Mouse (Mus musculus) neural tube, embryonic 12.5 days (tissue): ENCODE data around the gene Tfap2d. TPM values are rescaled to one million over a fixed set of nuclear protein-coding genes. Genes with fewer than 3 reads are reported as not detected.
A peak's percentile ranks its signal among the peaks of the same experiment; 100 is the strongest.

Experiments
- ATAC-seq: fragments of 200-750 bp; cut with Nextera tagmentation; 2 replicates; pipeline ENCODE4 v1.8.0; 2017; ENCODE audit warnings: low read depth, mild to moderate bottlenecking, moderate TSS enrichment, moderate library complexity; ENCODE audit not compliant: low FRiP score
- H3K27ac ChIP-seq: fragments of 300-500 bp; sonication (generic); 2 replicates; pipeline ENCODE4 v1.5.1; 2016
- H3K27me3 ChIP-seq: fragments of 300-500 bp; sonication (generic); replicated peaks from 2 replicates; pipeline ENCODE4 v1.6.1; 2016; ENCODE audit warnings: mild to moderate bottlenecking
- H3K36me3 ChIP-seq: fragments of 300-500 bp; sonication (generic); 2 replicates; pipeline ENCODE4 v1.6.1; 2016; ENCODE audit warnings: mild to moderate bottlenecking
- H3K4me1 ChIP-seq: fragments of 300-500 bp; sonication (generic); 2 replicates; pipeline ENCODE4 v1.6.1; 2016
- H3K4me2 ChIP-seq: fragments of 300-500 bp; sonication (generic); replicated peaks from 2 replicates; pipeline ENCODE4 v1.6.1; 2016; ENCODE audit warnings: mild to moderate bottlenecking
- H3K4me3 ChIP-seq: fragments of 300-500 bp; sonication (generic); 2 replicates; pipeline ENCODE4 v1.5.1; 2016
- H3K9ac ChIP-seq: fragments of 300-500 bp; sonication (generic); 2 replicates; pipeline ENCODE4 v1.6.1; 2016; ENCODE audit warnings: mild to moderate bottlenecking
- H3K9me3 ChIP-seq: fragments of 300-500 bp; sonication (generic); 2 replicates; pipeline ENCODE4 v1.6.1; 2016; ENCODE audit warnings: mild to moderate bottlenecking
- WGBS: fragments of 180-500 bp; shearing (Covaris S2); methylation state at CpG from one replicate; pipeline ENCODE4 v1.1.7; 2016; 5-methylcytosine and 5-hydroxymethylcytosine counted together
- polyA plus RNA-seq: library from polyadenylated mRNA; unstranded; fragments of >200 nt; fragmentation: Nextera tagmentation; extraction: Ambion mirVana; gene quantifications from 2 replicates; pipeline ENCODE4 v1.2.1, GENCODE M21; 2016

The Tfap2d gene
- polyA plus RNA-seq, 1 experiment from 2014 or later = not detected

GRCm38 (mm10) chr1:19110211-19110610, 7.4 kb downstream of the Tfap2d start:
- no peaks in the 10 kb centered on the region for H3K36me3 ChIP-seq
- peaks cover 79% of the 10 kb centered on the region for H3K27me3 ChIP-seq
- no peaks in the 10 kb centered on the region for H3K4me1 ChIP-seq
- no peak overlapping the region for H3K9ac ChIP-seq
- 2% methylated on average over 5 of the region's 5 CpGs for WGBS
- no peak overlapping the region for H3K27ac ChIP-seq
- no peaks in the 10 kb centered on the region for H3K9me3 ChIP-seq
- no peak for ATAC-seq
- no peak overlapping the region for H3K4me2 ChIP-seq
- no peak overlapping the region for H3K4me3 ChIP-seq

GRCm38 (mm10) chr1:19111020-19111419, 8.2 kb downstream of the Tfap2d start:
- peaks cover 71% of the 10 kb centered on the region for H3K27me3 ChIP-seq
- H3K4me2 ChIP-seq = no peak overlapping the region
- no peaks in the 10 kb centered on the region for H3K36me3 ChIP-seq
- no peaks in the 10 kb centered on the region for H3K4me1 ChIP-seq
- no peak overlapping the region for H3K27ac ChIP-seq
- WGBS = under 1% methylated on average over 22 of the region's 22 CpGs
- H3K9me3 ChIP-seq = no peaks in the 10 kb centered on the region
- H3K9ac ChIP-seq = no peak overlapping the region
- no peak overlapping the region for H3K4me3 ChIP-seq
- no peak for ATAC-seq

GRCm38 (mm10) chr1:19178742-19179397, 76.0 kb downstream of the Tfap2d start:
- Histone ChIP-seq H3K4me2 (no peak overlapping the region), H3K4me3 (no peak overlapping the region)
- ATAC-seq = no peak

GRCm38 (mm10) chr1:19205649-19206048, 102.8 kb downstream of the Tfap2d start:
- no peaks in the 10 kb centered on the region for H3K4me1 ChIP-seq
- peak overlapping the region; percentile 60 for H3K4me2 ChIP-seq
- 2% methylated on average over 12 of the region's 12 CpGs for WGBS
- H3K9me3 ChIP-seq = no peaks in the 10 kb centered on the region
- peak overlapping the region; percentile 9; the same call in 1 of the 2 replicates for H3K4me3 ChIP-seq
- H3K9ac ChIP-seq = no peak overlapping the region
- no peak overlapping the region for H3K27ac ChIP-seq
- H3K27me3 ChIP-seq = peaks cover 15% of the 10 kb centered on the region
- H3K36me3 ChIP-seq = no peaks in the 10 kb centered on the region
- 0 out of 2 replicates have a peak, but pooled peaks have one; percentile 57 for ATAC-seq

More at GRCm38 (mm10) chr1:19178742-19179397, 76.0 kb downstream of the Tfap2d start:
- no peaks in the 10 kb centered on the region for H3K27me3 ChIP-seq
- no peak overlapping the region for H3K27ac ChIP-seq
- H3K9me3 ChIP-seq = no peaks in the 10 kb centered on the region
- no peaks in the 10 kb centered on the region for H3K4me1 ChIP-seq
- H3K36me3 ChIP-seq = no peaks in the 10 kb centered on the region
- H3K9ac ChIP-seq = no peak overlapping the region
- WGBS = 13% methylated on average over 4 of the region's 4 CpGs

GRCm38 (mm10) chr1:19206194-19206593, 103.4 kb downstream of the Tfap2d start:
- H3K4me1 ChIP-seq = no peaks in the 10 kb centered on the region
- no peaks in the 10 kb centered on the region for H3K9me3 ChIP-seq
- H3K36me3 ChIP-seq = no peaks in the 10 kb centered on the region
- no peak overlapping the region for H3K4me3 ChIP-seq
- peaks cover 20% of the 10 kb centered on the region for H3K27me3 ChIP-seq
- 0 out of 2 replicates have a peak, but pooled peaks have one; percentile 23 for ATAC-seq
- WGBS = under 1% methylated on average over 7 of the region's 7 CpGs
- peak overlapping the region; percentile 60 for H3K4me2 ChIP-seq
- H3K9ac ChIP-seq = no peak overlapping the region
- H3K27ac ChIP-seq = no peak overlapping the region

GRCm38 (mm10) chr1:19207611-19208010, 104.8 kb downstream of the Tfap2d start:
- peak overlapping the region; percentile 25; the same call in 1 of the 2 replicates for H3K4me2 ChIP-seq
- H3K4me1 ChIP-seq = no peaks in the 10 kb centered on the region
- no peaks in the 10 kb centered on the region for H3K9me3 ChIP-seq
- no peaks in the 10 kb centered on the region for H3K36me3 ChIP-seq
- 3% methylated on average over 4 of the region's 4 CpGs for WGBS
- no peak overlapping the region for H3K9ac ChIP-seq
- no peak for ATAC-seq
- H3K27me3 ChIP-seq = peaks cover 31% of the 10 kb centered on the region
- no peak overlapping the region for H3K4me3 ChIP-seq
- no peak overlapping the region for H3K27ac ChIP-seq

GRCm38 (mm10) chr1:19208641-19209358, 106.0 kb downstream of the Tfap2d start, which contains the start of gene Tfap2b:
Gene Tfap2b, plus strand, starts transcription at chr1:19208914.
- H3K4me2 ChIP-seq = peak within 1 kb of the TSS; percentile 61
- H3K4me1 ChIP-seq = no peaks in the 10 kb centered on the region
- peaks cover 41% of the 10 kb centered on the region for H3K27me3 ChIP-seq
- peak; percentile 59 for ATAC-seq
- peak within 1 kb of the TSS; percentile 50 for H3K4me3 ChIP-seq
- 2% methylated on average over 26 of the region's 26 CpGs for WGBS
- no peaks in the 10 kb centered on the region for H3K9me3 ChIP-seq
- no peaks in the 10 kb centered on the region for H3K36me3 ChIP-seq
- H3K9ac ChIP-seq = peak within 1 kb of the TSS; percentile 77
- H3K27ac ChIP-seq = 0 out of 2 replicates have a peak within 1 kb of the TSS, but pooled peaks have one; percentile 37

- Histone ChIP-seq H3K4me1 (no peaks in the 10 kb centered on the region), H3K9ac (peak overlapping the region; percentile 77), H3K4me2 (peak overlapping the region; percentile 61), H3K4me3 (peak overlapping the region; percentile 50), H3K36me3 (no peaks in the 10 kb centered on the region), H3K27me3 (peaks cover 46% of the 10 kb centered on the region), H3K27ac (no peak overlapping the region), H3K9me3 (no peaks in the 10 kb centered on the region)
- no peak for ATAC-seq
- WGBS = under 1% methylated on average over 10 of the region's 10 CpGs
These were observed 106.5 kb downstream of the Tfap2d start for GRCm38 (mm10) chr1:19209359-19209745.

GRCm38 (mm10) chr1:19209776-19210175, 107.0 kb downstream of the Tfap2d start:
- no peaks in the 10 kb centered on the region for H3K9me3 ChIP-seq
- H3K4me3 ChIP-seq = peak overlapping the region; percentile 50
- WGBS = under 1% methylated on average over 31 of the region's 31 CpGs
- no peaks in the 10 kb centered on the region for H3K4me1 ChIP-seq
- H3K4me2 ChIP-seq = peak overlapping the region; percentile 61
- no peaks in the 10 kb centered on the region for H3K36me3 ChIP-seq
- H3K9ac ChIP-seq = peak overlapping the region; percentile 77
- 0 out of 2 replicates have a peak overlapping the region, but pooled peaks have one; percentile 37 for H3K27ac ChIP-seq
- peaks cover 50% of the 10 kb centered on the region for H3K27me3 ChIP-seq
- no peak for ATAC-seq

GRCm38 (mm10) chr1:19210215-19211032, 107.6 kb downstream of the Tfap2d start:
- no peaks in the 10 kb centered on the region for H3K4me1 ChIP-seq
- H3K36me3 ChIP-seq = no peaks in the 10 kb centered on the region
- H3K27me3 ChIP-seq = peaks cover 56% of the 10 kb centered on the region
- H3K4me3 ChIP-seq = peak overlapping the region; percentile 50
- no peak for ATAC-seq
- peak overlapping the region; percentile 42; the same call in 1 of the 2 replicates for H3K27ac ChIP-seq
- H3K9ac ChIP-seq = peak overlapping the region; percentile 77
- under 1% methylated on average over 30 of the region's 30 CpGs for WGBS
- H3K9me3 ChIP-seq = no peaks in the 10 kb centered on the region
- peak overlapping the region; percentile 61 for H3K4me2 ChIP-seq

- no peaks in the 10 kb centered on the region for H3K9me3 ChIP-seq
- H3K9ac ChIP-seq = peak overlapping the region; percentile 77
- peaks cover 62% of the 10 kb centered on the region for H3K27me3 ChIP-seq
- H3K4me2 ChIP-seq = peak overlapping the region; percentile 61
- H3K27ac ChIP-seq = peak overlapping the region; percentile 37; the same call in 1 of the 2 replicates
- no peak for ATAC-seq
- under 1% methylated on average over 8 of the region's 8 CpGs for WGBS
- no peaks in the 10 kb centered on the region for H3K4me1 ChIP-seq
- no peaks in the 10 kb centered on the region for H3K36me3 ChIP-seq
- H3K4me3 ChIP-seq = peak overlapping the region; percentile 50
These were observed 108.2 kb downstream of the Tfap2d start for GRCm38 (mm10) chr1:19211033-19211405.
